Mouse (Mus musculus) forebrain, postnatal 0 days (tissue): ENCODE measurements around the gene Rnf180. TPM values are rescaled to one million over a fixed set of nuclear protein-coding genes. Genes with fewer than 3 reads are reported as not detected.

Experiments
- ATAC-seq: fragments of 200-750 bp; cut with Nextera tagmentation; 2 replicates; pipeline ENCODE4 v1.8.0; 2017; ENCODE audit warnings: mild to moderate bottlenecking, moderate library complexity
- DNase-seq: peaks from one replicate; pipeline ENCODE4 v3.0.0-alpha.2; 2015
- H3K27ac ChIP-seq: fragments of 300-500 bp; sonication (generic); 2 replicates; pipeline ENCODE4 v1.5.1; 2014; ENCODE audit warnings: low read depth, mild to moderate bottlenecking, antibody characterized with exemption, low read length, moderate library complexity, mixed read lengths
- H3K27me3 ChIP-seq: fragments of 300-500 bp; sonication (generic); 2 replicates; pipeline ENCODE4 v1.6.1; 2014; ENCODE audit warnings: mild to moderate bottlenecking, low read length, mixed read lengths; ENCODE audit not compliant: insufficient read depth
- H3K36me3 ChIP-seq: fragments of 300-500 bp; sonication (generic); 2 replicates; pipeline ENCODE4 v1.6.1; 2014; ENCODE audit warnings: mild to moderate bottlenecking, moderate library complexity; ENCODE audit not compliant: insufficient read depth
- H3K4me1 ChIP-seq: fragments of 300-500 bp; sonication (generic); 2 replicates; pipeline ENCODE4 v1.6.1; 2014; ENCODE audit warnings: antibody characterized with exemption; ENCODE audit not compliant: insufficient read depth
- H3K4me2 ChIP-seq: fragments of 300-500 bp; sonication (generic); 2 replicates; pipeline ENCODE4 v1.6.1; 2014; ENCODE audit warnings: low read depth, mild to moderate bottlenecking, moderate library complexity
- H3K4me3 ChIP-seq: fragments of 300-500 bp; sonication (generic); 2 replicates; pipeline ENCODE4 v1.5.1; 2014; ENCODE audit warnings: low read depth, low read length, mixed read lengths
- H3K9ac ChIP-seq: fragments of 300-500 bp; sonication (generic); 2 replicates; pipeline ENCODE4 v1.6.1; 2014; ENCODE audit warnings: mild to moderate bottlenecking
- H3K9me3 ChIP-seq: fragments of 300-500 bp; sonication (generic); 2 replicates; pipeline ENCODE4 v1.6.1; 2016; ENCODE audit warnings: low read length
- CTCF ChIP-seq: sonication (generic); IDR thresholded peaks from 2 replicates; pipeline ENCODE4 v1.5.1; 2016; ENCODE audit warnings: antibody characterized with exemption, control low read depth, low read depth
- WGBS: fragments of 180-500 bp; shearing (Covaris S2); extraction: QIAGEN DNeasy Blood & Tissue Kit; methylation state at CpG from one replicate; pipeline ENCODE4 v1.1.7; 2014; 5-methylcytosine and 5-hydroxymethylcytosine counted together
- polyA plus RNA-seq: library from polyadenylated mRNA; unstranded; fragments of >200 nt; fragmentation: Nextera tagmentation; extraction: Ambion mirVana; gene quantifications from 2 replicates; pipeline ENCODE4 v1.2.1, GENCODE M21; 2015
- total RNA-seq: library from RNA; depleted of rRNA; stranded (reverse); fragments of >200 nt; gene quantifications from 2 replicates; pipeline ENCODE4 v1.2.3, GENCODE M21; 2014

Rnf180 gene
- total and polyA plus RNA-seq, 2 experiments from 2014 or later: 45.7 to 49.3 TPM

- no peaks in the 10 kb centered on the region for H3K36me3 ChIP-seq
- H3K9me3 ChIP-seq: no peaks in the 10 kb centered on the region
- no peak overlapping the region for H3K4me3 ChIP-seq
- TF ChIP-seq CTCF: no peak
- ATAC-seq (no peak), DNase-seq (no peak)
- H3K9ac ChIP-seq: no peak overlapping the region
- WGBS: 77% methylated on average over 4 of the region's 4 CpGs
- H3K4me1 ChIP-seq: no peaks in the 10 kb centered on the region
- no peak overlapping the region for H3K27ac ChIP-seq
- no peak overlapping the region for H3K4me2 ChIP-seq
- no peaks in the 10 kb centered on the region for H3K27me3 ChIP-seq
Observed at GRCm38 (mm10) chr13:105139881-105140280, 154.7 kb downstream of the Rnf180 start.

- WGBS: 80% methylated on average over 5 of the region's 5 CpGs
Observed at GRCm38 (mm10) chr13:105134397-105134796, 160.2 kb downstream of the Rnf180 start.

GRCm38 (mm10) chr13:105132776-105133175 is 161.8 kb downstream of the Rnf180 start:
- Histone ChIP-seq H3K27ac (no peak overlapping the region), H3K4me1 (no peaks in the 10 kb centered on the region), H3K36me3 (no peaks in the 10 kb centered on the region), H3K9me3 (no peaks in the 10 kb centered on the region), H3K9ac (no peak overlapping the region), H3K27me3 (no peaks in the 10 kb centered on the region), H3K4me3 (no peak overlapping the region), H3K4me2 (no peak overlapping the region)
- WGBS: 78% methylated on average over 2 of the region's 2 CpGs
- no peak for TF ChIP-seq CTCF
- ATAC-seq (no peak), DNase-seq (no peak)

More at GRCm38 (mm10) chr13:105134397-105134796, 160.2 kb downstream of the Rnf180 start:
- ATAC-seq (no peak), DNase-seq (no peak)
- no peak for TF ChIP-seq CTCF
- Histone ChIP-seq H3K4me3 (no peak overlapping the region), H3K36me3 (no peaks in the 10 kb centered on the region), H3K9me3 (no peaks in the 10 kb centered on the region), H3K27ac (no peak overlapping the region), H3K4me1 (no peaks in the 10 kb centered on the region), H3K4me2 (no peak overlapping the region), H3K9ac (no peak overlapping the region), H3K27me3 (no peaks in the 10 kb centered on the region)

GRCm38 (mm10) chr13:105132370-105132769 is 162.2 kb downstream of the Rnf180 start:
- Histone ChIP-seq H3K4me3 (no peak overlapping the region), H3K27me3 (no peaks in the 10 kb centered on the region), H3K4me2 (no peak overlapping the region), H3K9ac (no peak overlapping the region), H3K36me3 (no peaks in the 10 kb centered on the region), H3K9me3 (no peaks in the 10 kb centered on the region), H3K27ac (no peak overlapping the region), H3K4me1 (no peaks in the 10 kb centered on the region)
- WGBS: 86% methylated on average over 6 of the region's 6 CpGs
- TF ChIP-seq CTCF: no peak
- DNase-seq (no peak), ATAC-seq (no peak)

- TF ChIP-seq CTCF: no peak
- Histone ChIP-seq H3K4me2 (no peak overlapping the region), H3K9me3 (no peaks in the 10 kb centered on the region), H3K36me3 (no peaks in the 10 kb centered on the region), H3K27me3 (no peaks in the 10 kb centered on the region), H3K27ac (no peak overlapping the region), H3K4me1 (no peaks in the 10 kb centered on the region), H3K9ac (no peak overlapping the region), H3K4me3 (no peak overlapping the region)
- ATAC-seq (no peak), DNase-seq (no peak)
- WGBS: 76% methylated on average over 6 of the region's 6 CpGs
Observed at GRCm38 (mm10) chr13:105130080-105130479, 164.5 kb downstream of the Rnf180 start.

- H3K27ac ChIP-seq: no peak overlapping the region
- no peak for TF ChIP-seq CTCF
- ATAC-seq (no peak), DNase-seq (no peak)
- no peaks in the 10 kb centered on the region for H3K27me3 ChIP-seq
- 96% methylated on average over 3 of the region's 3 CpGs for WGBS
- no peaks in the 10 kb centered on the region for H3K4me1 ChIP-seq
- H3K4me3 ChIP-seq: no peak overlapping the region
- H3K4me2 ChIP-seq: no peak overlapping the region
- H3K9ac ChIP-seq: no peak overlapping the region
- H3K9me3 ChIP-seq: no peaks in the 10 kb centered on the region
- no peaks in the 10 kb centered on the region for H3K36me3 ChIP-seq
Observed at GRCm38 (mm10) chr13:105122092-105122491, 172.5 kb downstream of the Rnf180 start.

- no peak overlapping the region for H3K27ac ChIP-seq
- DNase-seq (no peak), ATAC-seq (no peak)
- H3K27me3 ChIP-seq: no peaks in the 10 kb centered on the region
- H3K4me3 ChIP-seq: no peak overlapping the region
- no peak for TF ChIP-seq CTCF
- H3K36me3 ChIP-seq: no peaks in the 10 kb centered on the region
- no peaks in the 10 kb centered on the region for H3K9me3 ChIP-seq
- no peak overlapping the region for H3K9ac ChIP-seq
- H3K4me2 ChIP-seq: no peak overlapping the region
- no peaks in the 10 kb centered on the region for H3K4me1 ChIP-seq
Observed at GRCm38 (mm10) chr13:105121617-105122016, 173.0 kb downstream of the Rnf180 start.

GRCm38 (mm10) chr13:105111599-105111998 is 183.0 kb downstream of the Rnf180 start:
- no peaks in the 10 kb centered on the region for H3K27me3 ChIP-seq
- H3K27ac ChIP-seq: no peak overlapping the region
- ATAC-seq (no peak), DNase-seq (no peak)
- no peak for TF ChIP-seq CTCF
- no peak overlapping the region for H3K9ac ChIP-seq
- H3K36me3 ChIP-seq: no peaks in the 10 kb centered on the region
- no peaks in the 10 kb centered on the region for H3K9me3 ChIP-seq
- 90% methylated on average over 6 of the region's 6 CpGs for WGBS
- no peak overlapping the region for H3K4me2 ChIP-seq
- no peak overlapping the region for H3K4me3 ChIP-seq
- H3K4me1 ChIP-seq: no peaks in the 10 kb centered on the region
